Mouse (Mus musculus): ENCODE data around the gene Hcn2.
"Not testable (repeated sequence)": the region's sequence is repeated elsewhere in the genome, so short reads cannot be mapped to it uniquely, and the experiment has no call there.

Gene Hcn2

GRCm38 (mm10) chr10:79687513-79687912 lies 28.9 kb upstream of the Hcn2 start:
- no peak for DNase-seq (ENCODE audit: low spot score)

GRCm38 (mm10) chr10:79688720-79689119 lies 27.7 kb upstream of the Hcn2 start, which contains the start of gene Gzmm:
Gene Gzmm (plus strand): TSS chr10:79689020.
- no peak for DNase-seq (ENCODE audit: low spot score)

- no peak for DNase-seq (ENCODE audit: low spot score)
Measured at GRCm38 (mm10) chr10:79689178-79689577, 27.3 kb upstream of the Hcn2 start.

- no peak for DNase-seq (ENCODE audit: low spot score)
Measured at GRCm38 (mm10) chr10:79691986-79692548, 24.4 kb upstream of the Hcn2 start.

- no peak for DNase-seq (ENCODE audit: low spot score)
Measured at GRCm38 (mm10) chr10:79693580-79694378, 22.7 kb upstream of the Hcn2 start.

GRCm38 (mm10) chr10:79694379-79694655 lies 22.1 kb upstream of the Hcn2 start:
- no peak for DNase-seq (ENCODE audit: low spot score)

- no peak for DNase-seq (ENCODE audit: low spot score)
Measured at GRCm38 (mm10) chr10:79695231-79696128, 21.0 kb upstream of the Hcn2 start.

- DNase-seq (ENCODE audit: low spot score): no peak
Measured at GRCm38 (mm10) chr10:79696129-79696651, 20.2 kb upstream of the Hcn2 start.

- DNase-seq (ENCODE audit: low spot score): no peak
Measured at GRCm38 (mm10) chr10:79697916-79698315, 18.5 kb upstream of the Hcn2 start.

- no peak for DNase-seq (ENCODE audit: low spot score)
Measured at GRCm38 (mm10) chr10:79698459-79698858, 18.0 kb upstream of the Hcn2 start.

- DNase-seq (ENCODE audit: low spot score): no peak
Measured at GRCm38 (mm10) chr10:79700676-79701075, 15.8 kb upstream of the Hcn2 start.

GRCm38 (mm10) chr10:79701443-79702129 lies 14.8 kb upstream of the Hcn2 start:
- no peak for DNase-seq (ENCODE audit: low spot score)

GRCm38 (mm10) chr10:79702970-79703369 lies 13.5 kb upstream of the Hcn2 start:
- DNase-seq (ENCODE audit: low spot score): not testable (repeated sequence)

GRCm38 (mm10) chr10:79703541-79703940 lies 12.9 kb upstream of the Hcn2 start:
- DNase-seq (ENCODE audit: low spot score): no peak

- peak; percentile 99 for DNase-seq (ENCODE audit: low spot score)
Measured at GRCm38 (mm10) chr10:79704065-79704969, 12.1 kb upstream of the Hcn2 start, which contains the start of gene Bsg. Gene Bsg (plus strand): TSS chr10:79704491.

GRCm38 (mm10) chr10:79704970-79705360 lies 11.5 kb upstream of the Hcn2 start:
- DNase-seq (ENCODE audit: low spot score): no peak

GRCm38 (mm10) chr10:79705951-79706350 lies 10.5 kb upstream of the Hcn2 start:
- no peak for DNase-seq (ENCODE audit: low spot score)

GRCm38 (mm10) chr10:79706406-79707094 lies 9.9 kb upstream of the Hcn2 start:
- no peak for DNase-seq (ENCODE audit: low spot score)

- DNase-seq (ENCODE audit: low spot score): no peak
Measured at GRCm38 (mm10) chr10:79707162-79707561, 9.3 kb upstream of the Hcn2 start.

GRCm38 (mm10) chr10:79707759-79708158 lies 8.7 kb upstream of the Hcn2 start:
- DNase-seq (ENCODE audit: low spot score): no peak

Data from left cerebral cortex, adult 11 months (tissue).